Mouse (Mus musculus) ovary, postnatal 14 days (tissue): ENCODE results near the gene Tfpt.
"Not testable (repeated sequence)": the region's sequence is repeated elsewhere in the genome, so short reads cannot be mapped to it uniquely, and the experiment has no call there.

Experiments
- DNase-seq: peaks from one replicate; pipeline ENCODE4 v3.0.0; 2022; ENCODE audit warnings: low spot score

The Tfpt gene

GRCm38 (mm10) chr7:3617242-3617995, 12.3 kb downstream of the Tfpt start, which contains the start of gene Ndufa3:
Gene Ndufa3, plus strand, starts transcription at chr7:3617373.
- DNase-seq: peak; percentile 74

GRCm38 (mm10) chr7:3616389-3617241, 13.1 kb downstream of the Tfpt start:
- no peak for DNase-seq

DNA sequence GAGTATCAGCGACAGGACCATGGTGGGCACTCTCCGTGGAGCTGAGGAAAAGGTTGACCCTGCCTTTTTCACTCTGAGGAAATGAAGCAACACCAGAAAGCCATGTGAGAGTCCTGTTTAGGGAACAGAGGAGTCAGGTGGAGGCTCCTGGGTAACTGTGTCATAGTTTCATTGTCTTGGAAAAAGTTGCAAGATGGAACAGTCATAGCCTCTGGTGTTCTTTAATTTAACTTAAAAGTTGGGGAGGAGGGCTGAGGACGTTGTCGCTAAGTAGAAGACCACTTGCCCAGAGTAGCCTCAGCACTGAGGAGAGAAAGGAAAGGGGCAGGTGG, 13.7 kb downstream of the Tfpt start, which contains the start of gene Oscar:
Gene Oscar (minus strand): TSS at position 101 of the 332 bp plus-strand sequence.
- no peak for DNase-seq

DNA sequence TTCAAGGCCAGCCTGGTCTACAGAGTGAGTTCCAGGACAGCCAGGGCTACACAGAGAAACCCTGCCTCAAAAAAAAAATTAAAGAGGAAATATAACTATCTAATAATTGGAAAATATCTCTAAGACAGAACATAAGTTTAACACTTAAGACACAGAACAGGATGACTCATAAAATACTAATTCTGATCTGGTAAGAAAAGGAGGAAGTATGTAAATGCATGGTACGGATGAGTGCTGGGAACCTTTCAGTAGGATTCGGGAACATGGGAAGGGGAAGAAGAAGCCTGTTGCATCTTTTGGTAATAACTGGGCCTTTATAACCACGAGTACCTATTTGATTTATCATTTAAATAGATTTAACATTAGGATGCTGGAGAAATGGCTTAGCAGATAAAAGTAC, 15.7 kb downstream of the Tfpt start:
- no peak for DNase-seq

DNA sequence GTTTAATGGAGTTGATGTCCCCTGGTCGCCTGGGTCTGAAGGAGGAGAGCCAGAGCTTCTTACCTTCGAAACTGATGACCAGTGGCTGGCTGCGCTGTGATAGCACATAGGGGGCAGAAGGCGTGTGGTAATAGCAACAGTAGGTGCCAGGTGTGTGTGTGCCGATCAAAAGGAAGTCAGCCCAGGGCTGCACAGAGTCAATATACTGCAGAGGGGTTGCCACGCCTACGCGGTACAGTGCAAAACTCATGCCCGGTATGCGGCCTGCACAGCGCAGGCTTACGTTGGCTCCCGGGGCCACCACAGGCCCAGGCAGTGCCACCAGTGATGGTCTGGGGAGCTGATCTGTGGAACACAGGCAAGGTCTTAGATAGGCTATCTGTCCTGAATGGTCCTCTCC, 18.7 kb downstream of the Tfpt start:
- DNase-seq: no peak

GRCm38 (mm10) chr7:3610437-3610836, 19.3 kb downstream of the Tfpt start:
- no peak for DNase-seq

DNA sequence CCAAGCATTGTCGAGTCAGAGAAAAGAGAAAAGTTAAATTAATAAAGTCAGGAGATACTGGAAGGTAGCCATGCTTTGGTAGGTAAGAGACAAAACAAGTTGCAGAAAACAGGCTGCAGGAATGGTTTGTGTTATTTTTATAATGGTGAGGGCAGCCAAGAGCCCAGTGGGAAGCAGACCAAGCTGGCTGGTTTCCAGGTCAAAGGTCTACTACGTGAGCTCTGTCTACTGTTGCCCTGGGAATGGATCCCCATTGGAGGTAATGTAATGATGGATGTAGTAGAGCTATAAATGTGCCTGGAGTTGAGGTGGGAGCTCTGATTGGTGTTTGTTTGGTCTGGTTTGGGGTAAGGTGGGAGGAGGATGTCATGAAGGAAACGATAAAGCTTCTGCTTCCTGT, 20.6 kb downstream of the Tfpt start:
- DNase-seq: peak; percentile 52

DNA sequence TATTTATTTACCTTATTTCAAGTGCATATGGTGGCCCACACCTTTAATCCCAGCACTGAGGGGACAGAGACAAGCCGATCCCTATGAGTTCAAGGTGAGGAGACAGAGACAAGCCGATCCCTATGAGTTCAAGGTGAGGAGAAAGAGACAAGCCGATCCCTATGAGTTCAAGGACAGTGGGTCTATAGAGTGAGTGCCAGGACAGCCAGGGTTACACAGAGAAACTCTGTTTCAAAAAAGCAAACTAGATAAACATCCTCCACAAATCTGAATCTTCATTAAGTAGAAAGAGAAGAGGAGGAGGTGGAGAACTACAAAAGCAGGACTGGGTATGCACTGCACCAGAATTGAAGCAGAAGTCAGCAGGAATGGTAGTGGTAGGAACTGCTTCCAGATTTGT, 21.1 kb downstream of the Tfpt start:
- no peak for DNase-seq

- no peak for DNase-seq
These were observed 22.3 kb downstream of the Tfpt start for GRCm38 (mm10) chr7:3607391-3607790.

- DNase-seq: no peak
These were observed 22.9 kb downstream of the Tfpt start for GRCm38 (mm10) chr7:3606798-3607197.

DNA sequence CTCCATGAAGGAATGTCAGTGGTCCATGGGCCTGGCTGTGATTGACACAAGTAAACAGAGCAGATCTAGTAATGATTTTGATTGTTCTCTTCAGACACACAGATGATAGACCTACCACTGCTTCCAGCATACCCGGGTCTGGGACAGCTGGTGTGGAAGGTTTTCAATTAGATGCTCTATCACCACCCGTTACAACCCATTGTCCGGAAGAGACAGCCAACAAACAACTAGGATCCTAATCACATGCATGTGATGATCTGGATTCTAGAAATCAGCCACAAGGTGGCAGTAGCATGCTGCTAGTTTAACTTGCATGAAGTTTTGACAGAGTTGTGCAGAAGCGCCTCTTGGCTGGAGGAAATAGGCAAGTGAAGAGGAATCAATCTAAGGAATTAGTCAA, 28.6 kb downstream of the Tfpt start:
- peak; percentile 62 for DNase-seq

DNA sequence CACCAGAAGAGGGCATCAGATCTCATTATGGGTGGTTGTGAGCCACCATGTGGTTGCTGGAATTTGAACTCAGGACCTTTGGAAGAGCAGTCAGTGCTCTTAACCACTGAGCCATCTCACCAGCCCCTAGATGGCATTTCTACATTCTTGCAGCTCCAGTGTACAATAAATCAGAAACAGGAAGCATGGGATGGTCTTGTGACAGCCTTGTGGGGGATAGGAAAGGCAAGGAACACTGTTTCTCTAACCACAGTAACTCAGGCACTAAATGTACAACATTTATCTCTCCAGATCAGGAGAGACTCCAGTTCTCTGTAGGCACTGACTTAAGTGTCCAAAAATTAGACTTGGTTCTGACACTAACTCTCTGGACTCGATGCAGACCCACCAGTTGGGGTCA, 32.0 kb downstream of the Tfpt start:
- not testable (repeated sequence) for DNase-seq

- no peak for DNase-seq
These were observed 34.6 kb downstream of the Tfpt start for GRCm38 (mm10) chr7:3595146-3595545.

- no peak for DNase-seq
These were observed 35.0 kb downstream of the Tfpt start for GRCm38 (mm10) chr7:3594686-3595085.

GRCm38 (mm10) chr7:3593855-3594254, 35.9 kb downstream of the Tfpt start:
- no peak for DNase-seq

DNA sequence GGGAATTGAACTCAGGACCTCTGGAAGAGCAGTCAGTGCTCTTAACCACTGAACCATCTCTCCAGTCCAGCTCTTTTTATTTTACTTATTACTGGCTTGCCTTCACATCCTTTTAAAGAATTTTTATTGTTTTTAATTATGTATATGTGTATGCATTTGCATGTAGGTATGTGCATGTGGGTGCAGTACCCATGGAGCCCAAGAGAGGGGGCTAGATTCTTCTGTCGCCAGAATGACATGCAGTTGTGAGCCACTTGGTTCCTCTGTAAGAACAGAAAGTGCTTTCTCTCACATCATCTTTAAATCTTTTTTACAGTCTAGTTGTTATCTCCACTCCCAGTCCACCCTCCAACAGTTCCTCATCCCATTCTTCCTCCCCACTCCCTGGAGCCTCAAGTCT, 38.2 kb downstream of the Tfpt start:
- no peak for DNase-seq

GRCm38 (mm10) chr7:3590550-3590949, 39.2 kb downstream of the Tfpt start:
- DNase-seq: no peak

GRCm38 (mm10) chr7:3587292-3587691, 42.4 kb downstream of the Tfpt start:
- DNase-seq: no peak

- no peak for DNase-seq
These were observed 43.5 kb downstream of the Tfpt start for GRCm38 (mm10) chr7:3586255-3586654.

DNA sequence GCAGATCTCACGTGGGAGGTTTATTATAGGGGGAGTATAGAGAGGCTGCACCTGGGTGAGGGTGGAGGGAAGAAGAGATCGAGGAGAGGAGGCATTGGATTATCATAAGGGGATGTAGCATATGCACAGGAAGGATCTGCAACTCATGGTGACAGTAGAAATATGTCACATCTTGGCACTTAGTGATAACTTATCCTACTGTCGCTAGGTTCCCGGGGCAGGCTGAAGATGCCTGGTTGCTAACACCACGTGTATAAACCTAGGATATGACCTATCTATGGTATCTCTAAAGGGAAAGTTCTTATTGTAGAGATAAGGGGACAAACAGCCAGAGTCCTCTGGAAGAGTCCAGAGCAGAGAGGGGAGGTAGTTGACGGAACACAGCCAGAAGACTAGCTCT, 44.0 kb downstream of the Tfpt start:
- DNase-seq: no peak

DNA sequence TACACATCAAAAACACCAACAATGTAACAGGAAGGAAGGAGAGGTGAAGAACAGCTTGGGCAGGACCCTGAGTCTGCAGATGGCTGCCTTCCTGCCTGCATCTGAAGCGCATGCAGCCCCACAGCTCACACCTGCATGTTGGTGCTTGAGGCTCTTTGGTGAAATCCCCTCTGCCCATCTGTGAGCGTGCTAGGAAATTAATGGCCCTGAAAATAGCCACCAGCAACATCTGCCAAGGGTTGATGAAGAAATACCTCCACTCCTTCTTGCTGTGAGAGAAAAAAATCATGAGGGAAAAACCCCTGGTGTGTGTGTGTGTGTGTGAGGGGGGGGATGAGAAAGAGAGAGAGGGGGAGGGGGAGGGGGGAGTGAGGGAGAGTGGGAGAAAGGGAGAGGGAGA, 49.7 kb downstream of the Tfpt start:
- no peak for DNase-seq

DNA sequence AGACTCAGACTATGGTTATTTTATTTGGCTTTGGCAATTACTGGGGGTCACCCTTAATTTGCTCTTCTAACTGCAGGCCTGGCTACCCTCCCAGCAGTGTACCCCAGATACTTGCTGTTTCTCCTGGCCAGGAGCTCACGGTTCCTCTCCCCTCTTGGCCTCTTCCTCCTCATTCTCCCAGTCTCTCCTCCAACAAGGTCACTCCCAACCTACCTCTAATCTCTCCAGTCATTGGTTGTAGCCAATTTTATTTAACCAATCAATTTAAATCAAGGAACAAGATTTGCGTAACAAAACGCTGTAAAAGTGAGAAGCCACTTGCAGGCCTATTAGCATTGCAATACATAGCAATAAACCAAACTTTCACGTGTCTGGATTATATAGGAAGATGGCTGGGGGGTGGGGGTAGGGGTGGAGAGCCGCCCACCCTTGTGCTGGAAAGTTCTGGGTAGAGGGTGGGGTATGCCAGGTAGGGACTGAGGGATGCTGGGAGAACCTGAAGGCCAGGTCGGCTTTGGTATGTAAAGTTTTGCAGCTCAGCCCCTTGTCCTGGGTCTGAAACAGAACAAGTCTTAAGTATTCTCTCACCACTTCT, 50.7 kb downstream of the Tfpt start:
- no peak for DNase-seq

DNA sequence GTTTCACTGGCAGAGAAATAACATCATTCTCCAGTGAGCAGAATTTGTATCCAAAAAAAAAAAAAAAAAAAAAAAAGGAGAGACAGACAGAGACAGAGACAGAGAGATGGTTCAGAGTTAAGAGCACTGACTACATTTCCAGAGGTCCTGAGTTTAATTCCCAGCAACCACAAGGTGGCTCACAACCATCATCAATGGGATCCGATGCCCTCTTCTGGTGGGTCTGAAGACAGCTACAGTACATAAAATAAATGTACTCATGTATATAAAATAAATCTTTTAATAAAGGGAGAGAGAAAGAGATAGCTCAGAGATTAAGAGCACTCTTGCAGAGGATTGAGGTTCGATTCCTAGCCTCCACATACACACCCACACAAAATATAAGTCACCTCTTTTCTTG, 51.5 kb downstream of the Tfpt start:
- no peak for DNase-seq
